Mouse (Mus musculus): Measurements from ENCODE around the gene Rdh8. TPM values are rescaled to one million over a fixed set of nuclear protein-coding genes. Genes with fewer than 3 reads are reported as not detected.

Rdh8 gene
- polyA plus RNA-seq, 1 experiment = not detected

DNA sequence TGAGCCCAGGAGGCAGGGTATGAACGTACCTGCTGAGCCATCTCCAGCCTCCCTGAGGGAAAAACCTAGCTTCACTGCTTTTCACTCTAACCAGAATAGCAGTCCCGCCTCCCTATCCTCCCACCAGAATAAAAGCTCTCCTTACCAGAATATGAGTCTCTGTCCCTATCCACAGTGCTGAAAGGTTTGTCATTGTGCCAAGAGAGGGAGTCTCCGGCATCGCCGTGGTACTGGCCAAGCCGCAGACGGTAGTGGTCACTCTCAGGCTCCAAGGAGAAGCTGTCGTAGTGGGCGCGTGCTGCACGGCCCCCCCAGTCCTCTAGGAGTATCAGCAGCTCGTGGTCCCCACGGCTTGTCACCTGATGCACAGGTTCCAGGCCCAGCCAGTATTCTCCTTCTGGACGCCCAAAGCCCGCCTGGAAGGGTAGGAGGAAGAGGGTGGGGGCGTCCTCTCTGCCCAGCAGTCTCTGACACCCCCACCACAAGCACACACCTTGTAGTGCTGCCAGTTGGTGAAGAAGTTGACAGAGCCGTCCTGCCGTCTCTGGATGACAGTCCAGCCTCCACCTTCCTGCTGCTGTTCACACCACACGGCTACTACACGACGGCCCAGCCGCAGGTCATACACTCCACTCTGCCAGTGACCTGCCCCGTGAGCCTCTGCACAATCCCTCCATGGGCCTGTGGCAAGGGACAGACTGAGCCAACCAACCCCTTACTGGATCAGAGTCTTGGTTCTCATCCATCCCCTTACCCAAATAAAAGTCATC lies 56.9 kb downstream of the Rdh8 start:
- no peak overlapping the region for H3K27ac ChIP-seq (ENCODE audit: control insufficient read depth, insufficient read depth, low read depth, low read length)
- peaks cover 7% of the 10 kb centered on the region for H3K4me1 ChIP-seq (ENCODE audit: control insufficient read depth, insufficient read depth, low read length)
- TF ChIP-seq CTCF (IDR thresholded peaks at IDR 0.05; ENCODE audit: control insufficient read depth, insufficient read depth, insufficient replicate concordance, low read depth, low read length) (no peak), POLR2A (IDR thresholded peaks at IDR 0.05; ENCODE audit: control insufficient read depth, low read depth, low read length) (no peak)
- no peak overlapping the region for H3K4me3 ChIP-seq (ENCODE audit: control insufficient read depth, low read depth, low read length)
- H3K27me3 ChIP-seq (ENCODE audit: control insufficient read depth, insufficient read depth, low read length) = no peaks in the 10 kb centered on the region
- no peaks in the 10 kb centered on the region for H3K36me3 ChIP-seq (ENCODE audit: control insufficient read depth, insufficient read depth, low read length)

Other genes with a start within 250 kb of the Rdh8 start
- gene Zfp846, start 237.2 kb upstream of the Rdh8 start, polyA plus RNA-seq (2012; rRNA removed) = 2.4 and 2.8 TPM in 2 replicates
- gene Ubl5, start 175.6 kb upstream of the Rdh8 start, polyA plus RNA-seq (2012; rRNA removed) = 175 and 241 TPM in 2 replicates
- gene Fbxl12, start 173.7 kb upstream of the Rdh8 start, polyA plus RNA-seq (2012; rRNA removed) = 35.7 and 40.5 TPM in 2 replicates
- gene Pin1, start 166.4 kb upstream of the Rdh8 start, polyA plus RNA-seq (2012; rRNA removed) = 17.7 and 17.8 TPM in 2 replicates
- gene Olfm2, start 72.2 kb upstream of the Rdh8 start, polyA plus RNA-seq (2012; rRNA removed) = 3.2 and 3.4 TPM in 2 replicates
- gene Col5a3, start 3.4 kb upstream of the Rdh8 start, polyA plus RNA-seq (2012; rRNA removed) = 0.62 and 1.0 TPM in 2 replicates
- 2.6 and 3.1 TPM in 2 replicates for gene A230050P20Rik, start 50.1 kb downstream of the Rdh8 start, polyA plus RNA-seq (2012; rRNA removed)
- gene Angptl6, start 61.2 kb downstream of the Rdh8 start, polyA plus RNA-seq (2012; rRNA removed) = 0.88 and 1.1 TPM in 2 replicates
- 28.4 and 32.2 TPM in 2 replicates for gene Ppan, start 69.7 kb downstream of the Rdh8 start, polyA plus RNA-seq (2012; rRNA removed)
- gene Eif3g, start 80.1 kb downstream of the Rdh8 start, polyA plus RNA-seq (2012; rRNA removed) = 223 and 282 TPM in 2 replicates
- gene Dnmt1, start 141.4 kb downstream of the Rdh8 start, polyA plus RNA-seq (2012; rRNA removed) = 15.4 and 18.3 TPM in 2 replicates
- gene S1pr2, start 158.3 kb downstream of the Rdh8 start, polyA plus RNA-seq (2012; rRNA removed) = 0.70 and 0.87 TPM in 2 replicates
- gene Mrpl4, start 184.2 kb downstream of the Rdh8 start, polyA plus RNA-seq (2012; rRNA removed) = 45.1 and 51.5 TPM in 2 replicates
- gene Icam1, start 197.5 kb downstream of the Rdh8 start, polyA plus RNA-seq (2012; rRNA removed) = 1.8 TPM in 2 replicates
- 0.21 and 0.30 TPM in 2 replicates for gene Icam4, start 210.9 kb downstream of the Rdh8 start, polyA plus RNA-seq (2012; rRNA removed)
- 4.0 and 4.2 TPM in 2 replicates for gene Icam5, start 213.6 kb downstream of the Rdh8 start, polyA plus RNA-seq (2012; rRNA removed)
- gene Zglp1, start 248.6 kb downstream of the Rdh8 start, polyA plus RNA-seq (2012; rRNA removed) = 1.7 and 2.4 TPM in 2 replicates

Measured in testis, adult 2 months (tissue).